Mouse (Mus musculus) NIH3T3 (cell line): ENCODE results near the gene Ice2.

ENCODE experiments used
- DNase-seq: peaks from one replicate; pipeline ENCODE4 v3.0.0-alpha.2; 2012; ENCODE audit warnings: low read depth

Gene Ice2

GRCm38 (mm10) chr9:69458982-69459381, 61.3 kb downstream of the Ice2 start:
- peak; percentile 86 for DNase-seq

GRCm38 (mm10) chr9:69459876-69460275, 62.2 kb downstream of the Ice2 start:
- no peak for DNase-seq

DNA sequence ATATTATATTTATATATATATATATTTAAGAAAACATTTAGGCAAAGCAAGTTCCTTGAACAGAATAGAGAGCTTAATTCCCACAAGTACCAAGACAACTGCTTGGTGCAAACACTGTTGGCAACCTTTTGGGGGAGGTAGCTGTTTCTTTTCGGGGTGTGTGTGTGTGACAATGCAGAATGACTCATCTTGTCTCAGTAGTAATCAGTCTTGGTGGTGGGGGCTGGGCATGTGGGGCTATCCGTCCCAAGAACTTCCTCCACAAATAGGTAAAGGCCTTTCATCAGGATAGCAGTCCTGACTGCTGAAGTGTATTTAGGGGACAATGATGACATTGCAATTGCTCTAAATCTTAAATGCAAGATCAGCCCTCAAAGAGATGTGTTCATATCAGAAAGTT, 65.3 kb downstream of the Ice2 start:
- DNase-seq, result no peak

GRCm38 (mm10) chr9:69464109-69464756, 66.5 kb downstream of the Ice2 start:
- peak; percentile 61 for DNase-seq

DNA sequence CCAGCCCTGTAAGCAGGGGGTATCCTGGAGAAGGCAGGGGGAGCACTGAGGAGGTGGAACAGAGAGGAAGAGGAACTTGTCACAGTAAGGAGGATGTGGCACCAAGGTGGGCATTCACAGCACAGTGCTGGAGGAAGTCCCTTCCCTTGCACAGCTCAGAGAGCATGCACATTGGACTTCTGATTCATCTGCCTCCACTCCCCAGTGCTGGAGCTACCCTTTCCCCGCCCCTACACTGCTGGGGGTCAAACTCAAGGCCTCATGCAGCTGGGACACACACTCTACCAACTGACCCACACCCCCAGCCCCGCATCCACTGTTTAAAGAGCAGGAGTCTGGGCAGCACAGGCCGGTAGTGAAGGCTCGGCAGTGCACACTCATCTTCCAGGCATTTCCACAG, 68.4 kb downstream of the Ice2 start:
- peak; percentile 83 for DNase-seq

DNA sequence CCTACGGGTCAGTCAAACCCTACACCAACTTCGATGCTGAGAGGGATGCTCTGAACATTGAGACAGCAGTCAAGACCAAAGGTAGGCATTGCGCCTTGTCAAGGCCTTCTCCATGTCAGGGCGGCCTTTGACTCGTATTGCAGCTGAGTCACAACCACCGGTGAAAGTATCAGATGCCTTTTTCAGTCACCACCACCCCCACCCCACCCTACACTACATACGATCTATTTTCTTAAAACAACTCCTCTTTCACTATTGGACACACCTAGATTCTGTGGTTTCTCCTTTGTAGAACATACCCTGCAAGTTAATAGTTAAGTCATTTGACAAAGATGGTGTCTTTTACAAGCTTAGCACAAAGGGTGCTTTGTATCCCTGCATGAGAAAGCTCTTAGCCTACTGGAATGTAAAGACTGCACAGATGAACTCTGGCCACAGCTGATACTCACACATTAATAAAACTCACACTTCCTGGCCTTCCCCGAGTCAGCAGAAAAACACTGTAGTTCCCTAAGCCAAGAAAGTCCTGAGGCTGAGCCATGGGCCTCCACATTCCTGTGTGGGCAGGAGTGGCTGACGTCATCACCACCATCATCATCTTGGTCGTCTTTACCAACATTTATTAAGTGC, 69.7 kb downstream of the Ice2 start:
- DNase-seq, result peak; percentile 85

DNA sequence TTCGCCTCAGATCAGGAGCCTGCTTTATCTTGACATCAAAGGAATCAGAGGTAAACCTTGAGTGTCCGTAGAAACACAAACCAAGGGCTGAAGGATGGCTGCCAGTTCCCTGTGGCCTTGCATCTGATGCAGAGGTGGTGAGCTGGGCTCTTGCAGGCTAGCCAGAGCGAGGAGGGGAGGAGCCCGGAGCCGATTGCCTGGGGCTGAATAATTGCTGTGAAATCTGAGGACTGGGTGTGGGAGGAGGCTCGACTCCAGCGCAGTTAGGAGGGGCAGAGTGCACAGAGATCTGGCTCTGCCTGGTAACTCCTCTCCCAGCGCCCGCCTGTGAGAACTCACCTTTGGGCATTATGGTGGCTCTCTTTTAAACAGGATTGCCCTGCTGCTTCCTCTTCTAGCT, 71.3 kb downstream of the Ice2 start:
- peak; percentile 92 for DNase-seq

- no peak for DNase-seq
Measured at GRCm38 (mm10) chr9:69470362-69470761, 72.7 kb downstream of the Ice2 start.

GRCm38 (mm10) chr9:69470921-69471320, 73.2 kb downstream of the Ice2 start:
- DNase-seq, result no peak

DNA sequence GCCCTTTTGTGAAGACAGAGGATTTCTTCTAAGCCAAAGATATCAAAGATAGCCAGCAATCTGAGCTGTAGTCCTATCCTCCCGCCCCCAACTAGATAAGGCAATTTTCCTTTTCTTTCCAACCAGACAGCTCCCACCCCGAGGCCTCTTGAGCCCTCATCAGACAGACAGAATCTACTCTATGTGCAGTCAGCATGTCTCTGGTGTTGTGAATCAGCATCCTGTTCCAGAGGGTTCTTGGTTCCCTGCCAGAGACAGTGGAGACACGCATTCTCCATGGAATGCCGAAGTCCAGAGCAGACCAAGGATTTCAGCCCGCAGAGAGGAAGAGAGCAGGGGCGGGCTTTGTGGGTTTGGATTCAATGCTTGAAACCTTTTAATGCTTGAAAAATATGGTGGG, 75.0 kb downstream of the Ice2 start:
- peak; percentile 98 for DNase-seq

DNA sequence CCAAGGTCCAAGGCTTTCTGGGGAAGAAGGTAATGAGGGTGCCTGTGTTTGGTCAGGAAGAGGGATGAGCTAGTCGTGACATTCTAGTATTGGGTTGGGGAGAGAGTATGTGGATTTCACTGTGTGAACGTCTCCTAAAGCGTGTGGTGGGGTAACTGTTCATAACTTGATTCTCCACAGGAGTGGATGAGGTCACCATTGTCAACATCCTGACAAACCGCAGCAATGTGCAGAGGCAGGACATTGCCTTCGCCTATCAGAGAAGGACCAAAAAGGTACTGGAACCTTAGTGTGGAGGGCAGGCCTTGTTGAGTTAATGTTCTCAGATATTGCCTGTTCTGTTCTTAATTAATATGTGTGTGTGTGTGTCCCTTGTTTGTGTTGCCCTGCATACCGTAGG, 78.2 kb downstream of the Ice2 start:
- no peak for DNase-seq

DNA sequence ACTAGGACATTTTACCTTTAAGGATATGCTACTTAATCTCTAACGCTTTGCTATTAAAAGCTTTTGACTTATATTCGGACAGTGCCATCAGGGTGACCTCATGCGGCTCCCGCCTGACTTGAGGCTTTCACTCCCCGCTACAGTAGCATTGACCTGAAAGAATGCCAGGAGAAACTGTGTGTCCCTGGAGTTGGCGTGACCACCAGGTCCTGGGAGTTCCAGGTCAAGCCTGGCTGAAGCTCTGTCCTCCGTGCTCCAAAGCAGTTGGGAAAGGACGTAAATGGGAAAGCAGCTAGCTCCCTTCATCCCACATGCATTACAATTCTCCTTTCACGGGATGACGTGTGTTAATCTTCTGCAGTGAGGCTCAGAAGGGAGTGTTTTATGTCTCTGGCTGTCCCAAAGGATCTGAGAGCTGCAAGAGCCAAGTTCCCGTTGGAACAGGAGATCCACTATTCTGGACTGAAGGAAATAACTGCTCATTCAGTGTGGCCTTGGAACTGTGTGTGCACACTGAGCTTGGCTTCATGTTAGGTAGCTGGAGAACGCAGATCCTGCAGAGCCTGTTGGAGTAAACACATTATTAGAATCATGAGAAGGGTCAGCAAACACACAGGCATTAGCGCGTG, 79.6 kb downstream of the Ice2 start:
- peak; percentile 48 for DNase-seq

GRCm38 (mm10) chr9:69477824-69478222, 80.1 kb downstream of the Ice2 start:
- peak; percentile 23 for DNase-seq

DNA sequence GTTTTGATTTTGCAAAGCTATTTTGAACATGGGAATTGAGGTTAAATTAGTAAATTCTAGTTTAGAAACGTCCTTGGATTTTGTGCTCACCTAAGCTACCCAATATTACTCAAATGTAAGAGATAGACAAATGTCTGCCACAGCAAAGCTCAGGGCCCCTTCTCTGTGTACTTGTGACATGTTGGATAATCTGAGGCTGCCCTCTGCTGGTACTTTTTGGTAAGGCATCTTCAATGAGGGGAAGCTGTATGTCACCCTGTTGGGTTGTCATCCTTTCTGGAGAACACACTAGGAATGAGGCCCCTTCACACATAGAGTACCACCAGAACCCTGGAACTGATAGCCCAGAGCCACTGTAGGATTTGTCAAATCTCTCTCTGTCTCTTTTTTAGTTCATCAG, 82.6 kb downstream of the Ice2 start:
- peak; percentile 90 for DNase-seq
